Mouse (Mus musculus) right cerebral cortex, adult 2 months (tissue): ENCODE results near the gene Ubxn2a.
A peak's percentile ranks its signal among the peaks of the same experiment; 100 is the strongest.

Experiments
- DNase-seq, 2 experiments: peaks; one replicate each; pipeline ENCODE4 v3.0.0; 2021 to 2022; ENCODE audit warnings: low spot score in 2 of 2

Gene Ubxn2a

DNA sequence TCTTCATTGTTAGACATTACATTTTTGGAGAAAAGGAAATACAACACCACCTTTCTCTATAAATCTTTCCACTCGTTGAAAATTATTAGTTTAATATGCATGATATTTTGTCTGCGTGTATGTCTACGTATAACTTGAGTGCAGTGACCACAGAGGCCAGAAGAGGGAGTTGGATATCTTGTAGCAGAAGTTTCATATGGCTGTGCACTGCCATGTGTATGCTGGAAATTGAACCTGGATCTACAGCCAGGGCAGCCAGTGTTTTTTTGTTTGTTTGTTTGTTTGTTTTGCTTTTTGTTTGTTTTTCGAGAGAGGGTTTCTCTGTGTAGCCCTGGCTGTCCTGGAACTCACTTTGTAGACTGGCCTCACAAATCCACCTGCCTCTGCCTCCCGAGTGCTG is 28.5 kb downstream of the Ubxn2a start:
- DNase-seq = peak in 1 of 2 experiments; percentile 17

DNA sequence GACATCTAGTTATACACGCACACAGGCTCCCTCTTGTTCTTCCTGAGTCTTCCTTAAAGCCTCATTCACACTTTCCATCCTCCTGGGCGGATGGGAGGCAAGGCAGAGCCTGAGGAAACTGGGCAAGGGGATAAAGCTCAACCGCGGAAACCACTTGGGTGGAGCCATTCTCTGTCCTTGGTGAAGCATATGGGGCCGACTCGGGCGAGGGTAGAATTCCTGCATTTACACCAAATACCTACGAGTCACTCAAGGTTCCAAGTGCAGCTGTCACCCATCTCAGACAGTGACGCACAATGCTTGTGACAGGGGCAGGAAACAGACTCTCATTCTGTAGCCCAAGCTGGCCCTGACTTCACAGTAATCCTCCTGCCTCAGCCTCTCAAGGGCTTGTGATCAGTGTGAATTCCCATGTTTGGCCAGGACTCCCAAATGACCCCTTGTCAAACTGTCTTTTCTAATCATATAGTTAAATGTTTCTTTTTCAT is 29.2 kb downstream of the Ubxn2a start:
- no peak for DNase-seq

GRCm38 (mm10) chr12:4875623-4876022 is 31.9 kb downstream of the Ubxn2a start:
- DNase-seq = no peak

GRCm38 (mm10) chr12:4874161-4874927 is 33.2 kb downstream of the Ubxn2a start, which contains the start of gene Mfsd2b:
Gene Mfsd2b (minus strand): TSS chr12:4874359.
- peak; percentile 33 to 42 for DNase-seq

DNA sequence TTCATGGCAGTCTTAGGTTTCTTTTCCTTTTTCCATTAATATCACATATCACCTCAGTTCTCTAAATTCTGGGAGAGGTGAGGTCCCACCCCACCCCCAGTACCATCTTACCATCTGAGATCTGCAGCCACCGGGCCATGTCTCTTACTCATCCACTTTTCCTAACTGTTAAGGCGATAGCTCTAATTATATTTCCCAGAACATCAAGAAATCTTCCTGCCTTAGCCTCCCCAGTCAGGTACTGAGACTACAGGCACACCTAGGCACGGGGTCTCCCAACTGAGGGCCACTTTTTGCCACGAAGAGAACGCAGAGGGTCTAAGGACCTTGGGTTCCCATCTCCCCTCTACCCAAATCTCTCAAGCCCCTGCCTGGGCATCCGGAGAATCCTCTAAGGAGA is 34.0 kb downstream of the Ubxn2a start:
- no peak for DNase-seq

DNA sequence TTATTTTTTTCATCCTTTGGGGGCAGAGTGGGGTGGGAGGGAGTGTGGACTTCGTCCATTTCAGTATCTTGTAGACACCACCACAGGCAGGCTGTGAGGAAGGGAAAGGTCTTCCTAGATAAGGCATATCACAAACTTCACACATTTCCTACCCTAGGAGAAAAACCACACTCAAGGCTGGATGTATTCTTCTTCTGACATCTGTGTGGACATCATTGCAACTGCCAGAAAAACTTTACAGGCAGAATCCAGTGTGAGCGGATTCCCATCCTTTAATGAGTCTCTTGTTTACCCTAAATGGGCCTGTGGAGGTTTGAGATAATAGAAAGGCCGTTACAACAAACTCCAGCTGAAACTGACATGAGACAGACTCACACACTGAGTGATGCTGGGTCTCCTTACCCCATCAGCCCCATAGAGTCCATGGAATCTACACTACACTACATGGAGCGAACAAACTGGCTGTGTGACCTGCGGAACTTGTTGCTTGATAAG is 34.5 kb downstream of the Ubxn2a start:
- no peak for DNase-seq

DNA sequence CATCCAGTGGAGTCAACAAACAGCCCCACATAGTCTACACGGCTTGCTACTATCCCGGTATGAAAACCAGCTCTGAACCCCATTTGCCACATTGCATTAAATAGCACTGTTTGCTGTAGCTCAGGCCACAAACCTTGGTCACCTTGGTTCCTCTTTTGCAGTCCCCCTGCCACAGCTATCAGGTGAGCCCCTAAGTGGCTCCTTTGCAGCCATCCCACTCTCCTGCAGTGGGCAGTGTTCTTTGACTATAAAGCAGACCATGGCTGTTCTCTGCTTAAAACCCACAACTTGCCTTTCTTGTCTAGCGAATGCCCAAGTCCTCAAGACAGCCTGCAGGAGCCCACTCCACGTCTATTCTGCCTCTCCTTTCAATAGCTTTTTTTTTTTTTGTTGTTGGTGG is 35.2 kb downstream of the Ubxn2a start:
- DNase-seq = no peak

DNA sequence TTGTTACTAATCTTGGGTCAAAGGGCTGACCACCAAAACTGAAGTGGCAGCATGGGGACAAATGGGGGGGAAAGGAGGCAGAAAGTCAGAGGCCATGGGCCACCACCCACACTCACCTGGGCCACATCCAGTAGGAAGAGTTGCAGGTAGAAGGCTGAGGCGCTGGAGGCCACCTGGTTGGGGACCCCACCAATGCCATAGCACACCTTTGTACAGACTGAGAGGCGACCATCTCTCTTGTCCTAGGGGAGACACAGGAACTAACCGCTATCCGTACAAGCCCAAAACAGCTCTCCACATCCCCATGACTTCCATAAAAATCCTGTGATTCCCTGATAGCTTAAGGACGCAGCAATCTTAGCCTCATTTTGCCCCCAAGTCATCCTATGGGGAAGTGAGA is 36.2 kb downstream of the Ubxn2a start:
- DNase-seq = no peak

DNA sequence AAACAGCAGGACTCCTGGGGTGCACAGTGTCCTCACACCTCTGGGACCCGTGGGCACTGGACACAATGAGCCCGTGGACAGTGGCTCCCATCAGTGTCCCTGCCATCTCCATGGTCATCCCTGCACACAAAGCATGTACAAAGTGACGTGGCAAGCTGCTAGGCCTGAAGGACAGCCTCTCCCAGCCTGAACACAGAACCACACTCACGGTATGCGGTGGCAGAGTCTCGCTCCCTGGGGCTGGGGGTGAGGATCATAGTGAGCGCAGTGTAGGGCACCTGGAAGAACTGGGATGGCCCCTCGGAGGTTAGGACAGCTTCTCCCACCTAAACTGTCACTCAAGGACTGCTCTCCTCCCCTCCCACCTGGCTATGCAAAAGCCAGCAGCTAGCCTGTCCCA is 38.6 kb downstream of the Ubxn2a start:
- DNase-seq = no peak

GRCm38 (mm10) chr12:4864338-4864690 is 43.2 kb downstream of the Ubxn2a start:
- peak; percentile 55 to 57 for DNase-seq

GRCm38 (mm10) chr12:4863654-4864337 is 43.7 kb downstream of the Ubxn2a start:
- DNase-seq = peak in 1 of 2 experiments; percentile 15

GRCm38 (mm10) chr12:4862672-4863071 is 44.8 kb downstream of the Ubxn2a start:
- no peak for DNase-seq

GRCm38 (mm10) chr12:4859241-4859914 is 48.1 kb downstream of the Ubxn2a start:
- no peak for DNase-seq

- no peak for DNase-seq
Observed at GRCm38 (mm10) chr12:4856834-4857233, 50.7 kb downstream of the Ubxn2a start.

GRCm38 (mm10) chr12:4856160-4856559 is 51.3 kb downstream of the Ubxn2a start:
- no peak for DNase-seq

DNA sequence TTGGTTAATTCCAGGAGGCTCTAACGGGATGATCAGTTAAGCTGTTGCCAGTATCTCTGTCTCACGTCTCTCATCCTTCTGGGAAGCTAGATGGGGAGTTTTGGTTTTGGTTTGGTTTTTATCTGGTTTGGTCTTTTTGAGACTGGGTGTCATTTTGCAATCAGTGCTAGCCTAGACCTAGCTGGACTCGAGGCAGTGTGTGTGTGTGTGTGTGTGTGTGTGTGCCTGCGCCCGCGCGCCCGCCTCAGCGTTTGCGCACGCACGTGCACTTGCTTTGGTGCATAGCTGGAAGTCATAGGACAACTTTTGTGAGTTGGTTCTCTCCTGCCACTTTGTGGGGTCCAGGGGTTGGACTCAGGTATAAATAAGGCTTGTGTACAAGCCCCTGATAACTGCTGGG is 63.8 kb downstream of the Ubxn2a start:
- peak in 1 of 2 experiments; percentile 33 for DNase-seq

DNA sequence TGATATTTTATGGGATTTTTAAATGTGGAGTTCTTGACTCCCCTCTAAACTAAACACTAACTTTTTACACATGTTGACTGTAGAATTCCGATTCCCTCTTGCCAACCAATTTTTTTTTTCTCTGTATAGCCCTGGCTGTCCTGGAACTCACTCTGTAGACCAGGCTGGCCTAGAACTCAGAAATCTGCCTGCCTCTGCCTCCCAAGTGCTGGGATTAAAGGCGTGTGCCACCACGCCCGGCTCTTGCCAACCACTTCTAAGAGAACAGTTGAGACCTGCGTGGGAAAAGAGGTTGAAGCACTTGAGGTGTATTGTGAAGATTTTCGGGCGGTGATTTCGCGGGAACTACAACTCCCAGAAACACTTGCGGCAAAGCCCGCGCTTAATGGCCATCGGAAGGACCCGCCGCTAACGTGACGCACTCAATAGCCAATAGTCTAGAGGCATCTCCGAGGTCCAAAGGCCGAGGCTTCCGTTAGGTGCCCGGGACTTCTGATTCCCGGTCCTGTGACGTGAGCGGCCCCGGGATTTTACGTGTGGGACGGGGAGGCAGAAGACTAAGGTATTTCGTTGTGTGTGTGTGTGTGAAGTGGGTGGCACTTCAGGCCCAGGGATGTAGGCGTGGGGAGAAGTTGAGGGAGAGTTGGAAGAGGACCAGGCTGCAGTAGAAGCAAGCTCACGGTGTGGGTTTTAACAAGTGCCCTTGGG is 64.5 kb downstream of the Ubxn2a start, which contains the start of gene Wdcp:
Wdcp (plus strand) TSS at position 414 of the 708 bp plus-strand sequence.
- peak; percentile 93 to 94 for DNase-seq

- DNase-seq = no peak
Observed at GRCm38 (mm10) chr12:4842456-4842855, 65.0 kb downstream of the Ubxn2a start.

DNA sequence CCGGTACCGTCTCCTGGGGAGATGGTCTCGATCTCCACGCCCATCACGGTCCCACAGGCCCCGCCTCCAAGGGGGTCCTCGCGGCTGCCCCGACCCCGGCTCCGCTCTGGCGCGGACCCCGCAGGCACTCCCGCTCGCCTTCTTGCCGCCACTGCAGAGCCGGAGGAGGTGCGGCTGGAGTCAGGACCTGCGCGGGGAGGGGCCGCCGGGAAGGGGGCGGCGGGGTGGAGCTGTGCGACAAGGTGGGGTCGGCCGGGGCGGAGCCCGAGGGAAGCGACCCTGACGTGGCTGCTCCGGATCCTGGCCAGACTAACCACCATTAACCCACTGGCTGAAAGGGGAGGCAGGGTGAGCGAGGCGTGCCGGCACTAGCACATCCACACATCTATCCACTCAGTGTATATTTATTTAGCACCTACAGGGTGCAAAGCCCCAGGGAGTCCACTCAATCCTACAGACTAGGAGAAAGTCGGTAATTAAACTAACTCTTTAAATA is 66.1 kb downstream of the Ubxn2a start, which contains the start of gene Fkbp1b:
Fkbp1b (minus strand) TSS at position 200 of the 496 bp plus-strand sequence.
- peak; percentile 40 for DNase-seq

- no peak for DNase-seq
Observed at GRCm38 (mm10) chr12:4840741-4841140, 66.8 kb downstream of the Ubxn2a start.

DNA sequence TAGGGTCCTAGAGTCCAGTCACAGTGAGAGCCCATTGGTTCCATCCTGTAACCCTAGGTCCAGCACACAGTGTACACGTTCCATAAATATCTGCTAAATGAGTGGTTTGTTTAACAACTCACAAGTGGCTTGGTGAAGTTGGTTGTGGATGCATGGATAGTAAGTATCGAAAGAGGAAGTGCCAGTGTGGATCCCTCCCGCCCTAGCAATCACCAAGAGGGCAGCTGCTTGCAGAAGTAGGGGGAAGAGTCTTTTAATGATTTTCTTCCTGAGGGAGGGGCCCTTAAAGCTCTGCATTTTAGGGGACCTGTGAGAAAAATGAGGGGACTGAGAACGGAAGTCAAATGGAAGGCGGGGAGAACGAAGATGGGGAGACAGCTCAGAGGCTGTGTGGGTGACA is 67.5 kb downstream of the Ubxn2a start:
- no peak for DNase-seq
